16 mouse cellular contexts compared by ENCODE assay signal in genomic region chr5:51876846-51877245, GRCm38 (mm10).
"Had no signal": no experiment of that assay in that cellular context is flagged by ENCODE, and none has a peak within 500 bp of the region (broad histone marks: within the 10 kb centered on the region; RNA-seq: fewer than 3 reads in every experiment).

No protein-coding gene starts in this region.

- H3K36me3 ChIP-seq: neural tube, embryonic 13.5 days; neural tube, embryonic 15.5 days; stomach, embryonic 15.5 days had no signal

- H3K9me3 ChIP-seq: neural tube, embryonic 13.5 days; neural tube, embryonic 15.5 days; stomach, embryonic 15.5 days had no signal

- DNase-seq: retina, postnatal 1 day; right cerebral cortex, adult 18-20 months; right cerebral cortex, postnatal 14 days; right cerebral cortex, postnatal 25 days; right cerebral cortex, postnatal 4 days; spleen, adult 18-20 months; thymus, adult 18-20 months; thymus, adult 2 months; thymus, postnatal 14 days; thymus, postnatal 25 days; thymus, postnatal 36 days; thymus, postnatal 4 days had no signal

- H3K4me2 ChIP-seq: neural tube, embryonic 13.5 days; neural tube, embryonic 15.5 days; stomach, embryonic 15.5 days had no signal

- H3K4me1 ChIP-seq: stomach, embryonic 15.5 days had no signal

- H3K27me3 ChIP-seq: neural tube, embryonic 13.5 days; neural tube, embryonic 15.5 days; stomach, embryonic 15.5 days had no signal

- H3K4me3 ChIP-seq: neural tube, embryonic 13.5 days; neural tube, embryonic 15.5 days; stomach, embryonic 15.5 days had no signal

- H3K27ac ChIP-seq: neural tube, embryonic 13.5 days; neural tube, embryonic 15.5 days; stomach, embryonic 15.5 days; stomach, postnatal 0 days had no signal

- H3K9ac ChIP-seq: neural tube, embryonic 13.5 days; neural tube, embryonic 15.5 days; stomach, embryonic 15.5 days had no signal
